Mouse (Mus musculus): ENCODE data around the gene Sp6.

The Sp6 gene

GRCm38 (mm10) chr11:96981461-96981860, 31.7 kb upstream of the Sp6 start:
- intact Hi-C loops (cut with DNase I) = no loop called here

GRCm38 (mm10) chr11:96982355-96982754, 30.8 kb upstream of the Sp6 start:
- intact Hi-C loops (cut with DNase I) = loop anchor here (1.0 kb wide), 1 partner anchor 44 kb away; no protein-coding TSS in a partner anchor

DNA sequence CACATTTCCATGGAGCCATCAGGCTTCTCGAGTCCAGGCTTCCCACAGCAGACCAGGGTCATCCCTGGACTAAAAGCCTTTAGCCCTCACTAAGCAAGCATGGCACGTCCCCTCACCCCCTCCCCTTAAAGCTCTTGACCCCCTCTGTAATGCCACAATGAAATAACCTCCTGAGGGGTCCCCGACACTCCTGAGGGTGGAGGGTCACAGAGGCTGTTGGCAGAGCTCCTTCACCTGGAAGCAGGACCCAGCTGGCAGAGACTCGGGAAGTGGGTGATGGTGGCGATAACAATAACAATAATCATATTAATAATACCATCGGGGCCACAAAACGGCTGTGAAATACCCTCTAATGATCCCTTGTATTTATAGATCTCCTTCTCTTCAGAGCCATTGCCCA, 30.3 kb upstream of the Sp6 start, which contains the start of gene Sp2:
TSS of gene Sp2 (minus strand) at position 101 of the 400 bp plus-strand sequence.
- intact Hi-C loops (cut with DNase I) = loop anchor here (1.0 kb wide), 1 partner anchor 43 kb away; no protein-coding TSS in a partner anchor

DNA sequence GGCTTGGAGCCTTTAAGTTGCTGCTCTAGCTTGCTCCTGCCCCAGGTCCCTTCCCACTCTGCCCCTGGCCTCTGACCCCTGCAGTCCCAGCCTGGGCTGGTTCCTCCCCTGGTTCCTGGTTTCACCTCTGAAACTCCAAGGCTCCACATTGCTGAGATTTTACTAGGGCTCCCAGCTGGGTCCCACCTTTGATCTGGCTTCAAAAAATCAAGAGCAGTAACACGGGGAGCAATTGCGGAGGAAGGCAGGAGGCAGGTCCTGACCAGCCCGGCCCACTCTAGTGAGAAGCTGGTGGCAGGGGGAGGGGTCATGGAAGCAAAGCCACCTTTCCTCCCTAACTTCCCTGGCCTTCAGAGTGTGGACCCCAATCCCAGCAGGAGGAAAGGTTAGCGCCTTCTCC, 28.3 kb upstream of the Sp6 start:
- intact Hi-C loops (cut with DNase I) = no loop called here

DNA sequence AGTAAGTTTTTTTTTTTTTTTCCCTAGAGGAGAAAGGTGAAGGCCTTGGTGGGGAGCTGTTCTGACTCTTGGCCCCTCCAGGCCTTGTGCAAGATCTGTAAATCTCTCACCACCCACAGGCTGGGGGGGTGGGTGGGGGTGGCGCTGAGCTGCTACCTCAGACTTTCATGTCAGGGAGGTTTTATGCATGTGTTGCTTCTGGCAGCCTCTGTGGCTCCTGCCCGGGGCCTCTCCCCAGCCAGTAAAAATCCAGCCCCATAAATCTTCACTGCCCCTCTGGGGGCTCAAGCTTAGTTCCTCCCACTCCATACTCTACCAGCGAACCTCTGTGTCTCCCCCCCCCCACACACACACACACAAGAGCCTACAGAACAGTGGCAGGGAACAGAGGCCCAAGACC, 26.7 kb upstream of the Sp6 start:
- intact Hi-C loops (cut with DNase I) = no loop called here

- intact Hi-C loops (cut with DNase I) = no loop called here
Observed at GRCm38 (mm10) chr11:96987873-96988655, 25.1 kb upstream of the Sp6 start.

GRCm38 (mm10) chr11:96991501-96991900, 21.7 kb upstream of the Sp6 start:
- intact Hi-C loops (cut with DNase I) = no loop called here

GRCm38 (mm10) chr11:96992722-96993311, 20.4 kb upstream of the Sp6 start:
- intact Hi-C loops (cut with DNase I) = no loop called here

DNA sequence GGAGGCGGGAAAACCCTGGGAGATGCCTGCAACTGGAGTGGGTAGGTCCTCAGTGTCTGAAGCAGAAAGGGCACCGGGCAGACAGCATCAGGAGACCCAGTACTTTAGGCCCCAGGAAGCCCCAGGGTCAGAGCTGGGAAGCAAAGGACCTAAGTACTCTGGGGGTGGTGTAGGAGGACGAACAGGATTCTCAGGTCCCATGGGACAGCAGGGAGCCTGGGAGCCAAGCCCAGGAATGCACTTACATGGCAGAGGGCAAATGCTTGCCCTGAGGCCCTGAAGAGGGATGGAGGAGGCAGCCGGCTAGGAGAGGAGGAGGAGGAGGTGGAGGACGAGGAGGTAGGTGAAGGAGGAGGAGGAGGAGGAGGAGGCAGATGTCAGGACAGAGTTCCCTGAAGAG, 18.2 kb upstream of the Sp6 start:
- intact Hi-C loops (cut with DNase I) = no loop called here

GRCm38 (mm10) chr11:96995836-96996772, 17.1 kb upstream of the Sp6 start:
- intact Hi-C loops (cut with DNase I) = no loop called here

DNA sequence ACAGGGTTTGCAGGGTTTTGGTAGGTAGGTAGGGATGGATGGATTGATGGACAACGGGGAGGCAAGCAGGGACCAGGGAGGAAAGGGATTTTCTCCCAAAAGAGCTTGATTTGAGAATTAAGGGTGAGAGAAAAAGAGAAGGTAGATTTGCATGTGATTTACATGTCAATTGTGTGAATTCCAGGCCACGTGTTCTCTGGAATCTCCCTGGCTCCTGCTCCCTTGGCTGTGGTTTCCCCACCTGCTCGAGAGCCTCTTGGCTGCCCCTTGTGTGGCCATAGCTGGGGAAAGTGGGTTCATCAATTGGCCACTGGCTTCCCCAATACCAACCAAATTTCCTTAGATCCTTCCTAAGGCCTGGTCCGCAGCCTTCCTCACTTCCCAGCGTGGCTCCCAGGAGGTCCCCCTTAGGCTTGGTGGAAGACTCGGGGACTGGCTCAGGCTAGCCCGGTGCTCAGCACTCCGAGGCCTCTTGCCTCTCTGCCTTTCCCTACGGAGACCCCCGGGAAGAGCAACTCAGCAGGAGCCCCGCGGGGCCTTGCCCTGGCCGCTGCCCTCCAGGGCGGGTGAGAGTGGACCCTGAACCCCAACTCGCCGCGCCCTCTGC, 16.3 kb upstream of the Sp6 start:
- intact Hi-C loops (cut with DNase I) = no loop called here

GRCm38 (mm10) chr11:96997380-96997956, 15.7 kb upstream of the Sp6 start:
- intact Hi-C loops (cut with DNase I) = no loop called here

GRCm38 (mm10) chr11:97003170-97003569, 10.0 kb upstream of the Sp6 start:
- intact Hi-C loops (cut with DNase I) = no loop called here

GRCm38 (mm10) chr11:97007093-97007794, 6.0 kb upstream of the Sp6 start:
- intact Hi-C loops (cut with DNase I) = no loop called here

DNA sequence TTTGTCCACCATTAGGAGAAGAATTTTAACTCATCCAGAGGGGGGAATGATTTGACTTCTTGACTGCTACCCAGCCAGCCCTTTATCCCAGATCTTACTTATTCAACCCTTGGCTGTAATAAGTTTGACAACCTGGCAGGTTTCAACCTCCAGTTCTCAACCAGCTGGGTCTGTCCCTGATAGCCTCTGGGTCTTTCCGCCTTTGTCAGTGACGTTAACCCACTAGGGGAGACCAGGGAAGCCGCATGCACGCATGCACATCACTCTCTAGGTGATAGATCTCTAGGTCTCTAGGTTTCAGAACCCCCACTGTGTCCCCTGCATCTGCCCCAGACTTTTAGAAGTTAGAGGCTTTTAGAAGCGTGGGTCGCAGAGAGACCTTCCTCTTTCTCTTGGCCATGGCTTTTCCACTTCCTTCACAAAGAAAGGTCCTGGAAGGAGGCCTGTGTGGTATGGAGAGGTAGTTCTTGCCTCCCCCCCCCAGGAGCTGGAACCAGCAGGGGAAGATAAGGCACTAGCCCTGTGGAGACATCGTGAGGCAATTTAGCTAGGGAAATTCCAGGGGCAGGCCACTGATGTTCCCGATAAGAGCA, 3.9 kb upstream of the Sp6 start:
- intact Hi-C loops (cut with DNase I) = no loop called here

DNA sequence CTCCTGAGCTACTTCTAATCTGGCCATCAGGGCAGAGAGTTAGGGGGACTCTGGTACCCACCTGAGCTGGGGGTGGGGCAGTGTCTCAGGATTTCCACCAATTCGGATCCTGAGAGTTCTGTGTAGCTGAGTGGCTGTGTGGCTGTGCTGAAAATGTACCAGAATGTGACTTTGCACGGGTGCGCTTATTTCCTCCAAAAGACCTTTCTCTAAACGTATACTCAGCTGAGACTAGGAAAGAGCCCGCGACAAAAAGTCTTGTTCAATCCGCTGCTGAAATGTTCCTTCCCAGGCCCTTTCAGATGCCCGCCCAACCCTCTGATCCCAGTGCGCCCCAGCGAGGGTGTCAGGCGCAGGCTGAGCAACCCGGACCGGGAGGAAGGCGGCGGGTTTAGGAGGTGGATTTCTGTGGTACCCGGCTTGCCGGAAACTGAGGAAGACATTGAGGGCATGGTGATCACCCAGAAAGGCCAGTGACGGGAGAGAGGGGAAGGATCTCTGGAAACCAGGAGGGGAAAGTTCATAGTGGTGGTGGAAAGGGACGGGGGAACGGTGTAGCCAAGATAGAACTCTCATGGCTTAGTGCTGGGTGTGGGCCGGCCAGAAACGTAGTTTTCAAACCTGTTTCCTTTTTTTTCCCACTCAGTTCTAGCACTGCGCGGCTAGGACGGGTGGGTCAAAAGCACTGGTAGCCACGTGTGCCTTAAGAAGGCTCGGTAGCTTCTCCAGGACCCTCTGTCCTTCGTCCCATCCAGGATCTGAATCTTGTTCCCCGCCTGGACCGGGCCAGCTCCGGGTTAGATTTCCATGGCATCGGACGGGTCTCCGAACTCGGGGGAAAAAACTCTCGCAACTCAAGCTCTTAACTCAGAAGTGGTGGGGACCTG, 4.7 kb downstream of the Sp6 start:
- intact Hi-C loops (cut with DNase I) = no loop called here

DNA sequence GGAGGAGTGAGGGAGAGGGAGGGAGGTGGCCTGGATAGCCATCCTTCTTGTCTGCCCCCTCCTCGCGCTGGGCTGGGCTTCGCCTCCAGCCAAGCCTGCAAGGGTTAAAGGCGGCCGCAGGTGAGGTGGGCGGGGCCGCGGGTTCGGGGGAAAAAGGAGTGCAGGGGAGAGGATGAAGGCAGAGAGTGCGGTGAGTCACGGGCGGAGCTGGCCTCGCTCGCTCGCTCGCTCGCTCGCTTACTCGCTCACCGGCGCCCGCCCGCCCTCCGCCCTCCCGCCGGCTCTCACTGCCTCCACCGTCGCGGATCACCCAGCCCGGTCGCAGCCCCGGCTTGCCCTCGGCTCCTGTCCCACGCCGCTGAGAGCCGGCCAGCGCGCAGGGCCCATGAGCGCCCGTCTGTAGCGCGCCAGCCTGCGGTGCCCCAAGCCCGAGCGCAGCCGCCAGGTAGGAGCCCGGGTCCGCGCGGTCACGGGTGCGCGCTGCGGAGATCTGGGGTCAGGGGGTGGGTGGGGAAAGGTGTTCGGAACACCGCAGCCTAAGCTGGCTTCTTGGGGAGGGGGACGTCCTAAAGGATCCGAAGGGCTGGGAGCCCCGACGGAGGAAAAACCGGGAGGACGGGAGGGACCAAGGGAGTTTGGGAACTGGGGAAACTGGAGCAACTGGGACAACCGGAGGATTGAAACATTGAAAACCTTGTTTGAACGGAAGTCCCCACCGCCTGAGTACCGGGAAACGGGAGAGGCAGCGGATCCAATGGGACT, 5.6 kb downstream of the Sp6 start:
- intact Hi-C loops (cut with DNase I) = no loop called here

DNA sequence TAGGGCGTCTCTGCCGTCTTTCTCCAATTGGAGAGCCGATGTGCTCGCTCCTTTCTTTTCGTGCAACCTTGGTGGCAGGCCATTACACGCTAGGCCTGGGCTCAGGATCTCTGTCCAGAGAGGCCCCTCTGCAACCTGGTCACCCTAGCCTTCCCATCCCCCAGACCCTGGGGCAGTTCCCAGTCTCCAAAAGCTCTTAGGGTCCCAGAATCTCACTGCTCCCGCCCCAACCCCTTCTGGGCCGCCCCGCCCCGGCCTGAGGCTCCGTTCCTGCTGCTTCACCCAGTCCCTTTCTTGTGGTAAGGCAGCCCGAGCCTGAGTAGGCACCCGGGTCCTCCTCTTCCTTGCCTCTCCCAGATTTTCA, 6.1 kb downstream of the Sp6 start:
- intact Hi-C loops (cut with DNase I) = no loop called here

All from adrenal gland (tissue).